Mouse (Mus musculus): Measurements from ENCODE around the gene Gm9195. TPM values are rescaled to one million over a fixed set of nuclear protein-coding genes. Genes with fewer than 3 reads are reported as not detected.

The Gm9195 gene
- polyA plus RNA-seq, 1 experiment from 2014 or later = not detected

GRCm38 (mm10) chr14:72506018-72506722, 14.5 kb upstream of the Gm9195 start:
- ATAC-seq = peak; percentile 38; the same call in 1 of the 2 replicates

GRCm38 (mm10) chr14:72504985-72505384, 13.3 kb upstream of the Gm9195 start:
- Histone ChIP-seq H3K4me2 (ENCODE audit: low read length) (no peak overlapping the region), H3K9ac (replicated peaks; ENCODE audit: low read depth, low read length) (no peak overlapping the region), H3K4me1 (replicated peaks; ENCODE audit: control insufficient read depth, insufficient read depth, low read length) (peaks cover 9% of the 10 kb centered on the region), H3K27ac (ENCODE audit: low read length) (no peak overlapping the region), H3K4me3 (replicated peaks; ENCODE audit: low read length) (no peak overlapping the region), H3K27me3 (replicated peaks; ENCODE audit: control insufficient read depth, insufficient read depth, low read length) (no peaks in the 10 kb centered on the region), H3K36me3 (ENCODE audit: control insufficient read depth, insufficient read depth) (no peaks in the 10 kb centered on the region), H3K9me3 (ENCODE audit: control insufficient read depth, low read length) (no peaks in the 10 kb centered on the region)
- no peak for ATAC-seq
- WGBS = 94% methylated on average over 1 of the region's 1 CpGs

More at GRCm38 (mm10) chr14:72506018-72506722, 14.5 kb upstream of the Gm9195 start:
- Histone ChIP-seq H3K27me3 (replicated peaks; ENCODE audit: control insufficient read depth, insufficient read depth, low read length) (no peaks in the 10 kb centered on the region), H3K9ac (replicated peaks; ENCODE audit: low read depth, low read length) (0 out of 2 replicates have a peak overlapping the region, but pooled peaks have one; percentile 32), H3K9me3 (ENCODE audit: control insufficient read depth, low read length) (no peaks in the 10 kb centered on the region), H3K4me3 (replicated peaks; ENCODE audit: low read length) (peak overlapping the region; percentile 14), H3K4me2 (ENCODE audit: low read length) (peak overlapping the region; percentile 45), H3K27ac (ENCODE audit: low read length) (no peak overlapping the region), H3K4me1 (replicated peaks; ENCODE audit: control insufficient read depth, insufficient read depth, low read length) (peaks cover 9% of the 10 kb centered on the region), H3K36me3 (ENCODE audit: control insufficient read depth, insufficient read depth) (no peaks in the 10 kb centered on the region)
- 14% methylated on average over 12 of the region's 12 CpGs for WGBS

- no peak overlapping the region for H3K27ac ChIP-seq (ENCODE audit: low read length)
- no peak overlapping the region for H3K4me3 ChIP-seq (replicated peaks; ENCODE audit: low read length)
- H3K4me1 ChIP-seq (replicated peaks; ENCODE audit: control insufficient read depth, insufficient read depth, low read length) = peaks cover 9% of the 10 kb centered on the region
- ATAC-seq = no peak
- H3K4me2 ChIP-seq (ENCODE audit: low read length) = no peak overlapping the region
- WGBS = 33% methylated on average over 6 of the region's 6 CpGs
- H3K36me3 ChIP-seq (ENCODE audit: control insufficient read depth, insufficient read depth) = no peaks in the 10 kb centered on the region
- H3K27me3 ChIP-seq (replicated peaks; ENCODE audit: control insufficient read depth, insufficient read depth, low read length) = no peaks in the 10 kb centered on the region
- no peak overlapping the region for H3K9ac ChIP-seq (replicated peaks; ENCODE audit: low read depth, low read length)
- no peaks in the 10 kb centered on the region for H3K9me3 ChIP-seq (ENCODE audit: control insufficient read depth, low read length)
These were observed 11.6 kb upstream of the Gm9195 start for GRCm38 (mm10) chr14:72503241-72503640.

GRCm38 (mm10) chr14:72493775-72494174, 2.1 kb upstream of the Gm9195 start:
- 79% methylated on average over 1 of the region's 1 CpGs for WGBS
- no peaks in the 10 kb centered on the region for H3K36me3 ChIP-seq (ENCODE audit: control insufficient read depth, insufficient read depth)
- H3K9me3 ChIP-seq (ENCODE audit: control insufficient read depth, low read length) = no peaks in the 10 kb centered on the region
- no peak overlapping the region for H3K4me2 ChIP-seq (ENCODE audit: low read length)
- H3K9ac ChIP-seq (replicated peaks; ENCODE audit: low read depth, low read length) = no peak overlapping the region
- no peak overlapping the region for H3K27ac ChIP-seq (ENCODE audit: low read length)
- H3K4me3 ChIP-seq (replicated peaks; ENCODE audit: low read length) = no peak overlapping the region
- ATAC-seq = no peak
- no peaks in the 10 kb centered on the region for H3K4me1 ChIP-seq (replicated peaks; ENCODE audit: control insufficient read depth, insufficient read depth, low read length)
- H3K27me3 ChIP-seq (replicated peaks; ENCODE audit: control insufficient read depth, insufficient read depth, low read length) = no peaks in the 10 kb centered on the region

GRCm38 (mm10) chr14:72490367-72490766, 1.3 kb downstream of the Gm9195 start:
- Histone ChIP-seq H3K27ac (ENCODE audit: low read length) (no peak overlapping the region), H3K4me1 (replicated peaks; ENCODE audit: control insufficient read depth, insufficient read depth, low read length) (no peaks in the 10 kb centered on the region), H3K36me3 (ENCODE audit: control insufficient read depth, insufficient read depth) (no peaks in the 10 kb centered on the region), H3K9me3 (ENCODE audit: control insufficient read depth, low read length) (no peaks in the 10 kb centered on the region), H3K4me2 (ENCODE audit: low read length) (no peak overlapping the region), H3K4me3 (replicated peaks; ENCODE audit: low read length) (no peak overlapping the region), H3K9ac (replicated peaks; ENCODE audit: low read depth, low read length) (no peak overlapping the region), H3K27me3 (replicated peaks; ENCODE audit: control insufficient read depth, insufficient read depth, low read length) (no peaks in the 10 kb centered on the region)
- WGBS = 86% methylated on average over 3 of the region's 3 CpGs
- no peak for ATAC-seq

- Histone ChIP-seq H3K27me3 (replicated peaks; ENCODE audit: control insufficient read depth, insufficient read depth, low read length) (no peaks in the 10 kb centered on the region), H3K4me3 (replicated peaks; ENCODE audit: low read length) (no peak overlapping the region), H3K4me2 (ENCODE audit: low read length) (no peak overlapping the region), H3K9me3 (ENCODE audit: control insufficient read depth, low read length) (no peaks in the 10 kb centered on the region), H3K27ac (ENCODE audit: low read length) (no peak overlapping the region), H3K4me1 (replicated peaks; ENCODE audit: control insufficient read depth, insufficient read depth, low read length) (no peaks in the 10 kb centered on the region), H3K9ac (replicated peaks; ENCODE audit: low read depth, low read length) (no peak overlapping the region), H3K36me3 (ENCODE audit: control insufficient read depth, insufficient read depth) (no peaks in the 10 kb centered on the region)
- WGBS = 69% methylated on average over 1 of the region's 1 CpGs
- ATAC-seq = no peak
These were observed 17.1 kb downstream of the Gm9195 start for GRCm38 (mm10) chr14:72474501-72474900.

GRCm38 (mm10) chr14:72468429-72468828, 23.2 kb downstream of the Gm9195 start:
- no peaks in the 10 kb centered on the region for H3K27me3 ChIP-seq (replicated peaks; ENCODE audit: control insufficient read depth, insufficient read depth, low read length)
- no peak overlapping the region for H3K27ac ChIP-seq (ENCODE audit: low read length)
- no peaks in the 10 kb centered on the region for H3K36me3 ChIP-seq (ENCODE audit: control insufficient read depth, insufficient read depth)
- H3K4me1 ChIP-seq (replicated peaks; ENCODE audit: control insufficient read depth, insufficient read depth, low read length) = no peaks in the 10 kb centered on the region
- 76% methylated on average over 4 of the region's 4 CpGs for WGBS
- no peak overlapping the region for H3K9ac ChIP-seq (replicated peaks; ENCODE audit: low read depth, low read length)
- no peak for ATAC-seq
- H3K4me2 ChIP-seq (ENCODE audit: low read length) = no peak overlapping the region
- H3K4me3 ChIP-seq (replicated peaks; ENCODE audit: low read length) = no peak overlapping the region
- no peaks in the 10 kb centered on the region for H3K9me3 ChIP-seq (ENCODE audit: control insufficient read depth, low read length)

- Histone ChIP-seq H3K4me1 (replicated peaks; ENCODE audit: control insufficient read depth, insufficient read depth, low read length) (no peaks in the 10 kb centered on the region), H3K27me3 (replicated peaks; ENCODE audit: control insufficient read depth, insufficient read depth, low read length) (no peaks in the 10 kb centered on the region), H3K36me3 (ENCODE audit: control insufficient read depth, insufficient read depth) (no peaks in the 10 kb centered on the region), H3K9ac (replicated peaks; ENCODE audit: low read depth, low read length) (no peak overlapping the region), H3K4me2 (ENCODE audit: low read length) (no peak overlapping the region), H3K27ac (ENCODE audit: low read length) (no peak overlapping the region), H3K4me3 (replicated peaks; ENCODE audit: low read length) (no peak overlapping the region), H3K9me3 (ENCODE audit: control insufficient read depth, low read length) (no peaks in the 10 kb centered on the region)
- no peak for ATAC-seq
- 94% methylated on average over 3 of the region's 3 CpGs for WGBS
These were observed 25.3 kb downstream of the Gm9195 start for GRCm38 (mm10) chr14:72466384-72466783.

GRCm38 (mm10) chr14:72461591-72461990, 30.0 kb downstream of the Gm9195 start:
- no peak for ATAC-seq
- no peak overlapping the region for H3K4me3 ChIP-seq (replicated peaks; ENCODE audit: low read length)
- no peak overlapping the region for H3K9ac ChIP-seq (replicated peaks; ENCODE audit: low read depth, low read length)
- no peaks in the 10 kb centered on the region for H3K9me3 ChIP-seq (ENCODE audit: control insufficient read depth, low read length)
- H3K27ac ChIP-seq (ENCODE audit: low read length) = no peak overlapping the region
- H3K4me2 ChIP-seq (ENCODE audit: low read length) = no peak overlapping the region
- H3K27me3 ChIP-seq (replicated peaks; ENCODE audit: control insufficient read depth, insufficient read depth, low read length) = no peaks in the 10 kb centered on the region
- WGBS = 84% methylated on average over 1 of the region's 1 CpGs
- no peaks in the 10 kb centered on the region for H3K4me1 ChIP-seq (replicated peaks; ENCODE audit: control insufficient read depth, insufficient read depth, low read length)
- H3K36me3 ChIP-seq (ENCODE audit: control insufficient read depth, insufficient read depth) = no peaks in the 10 kb centered on the region
